Mouse (Mus musculus) heart, embryonic 16.5 days (tissue): ENCODE measurements around the gene Arl15. TPM values are rescaled to one million over a fixed set of nuclear protein-coding genes. Genes with fewer than 3 reads are reported as not detected.
"Not testable (repeated sequence)": the region's sequence is repeated elsewhere in the genome, so short reads cannot be mapped to it uniquely, and the experiment has no call there.

Source experiments
- ATAC-seq: fragments of 200-750 bp; cut with Nextera tagmentation; replicated peaks from 2 replicates; pipeline ENCODE4 v1.8.0; 2017; ENCODE audit warnings: moderate number of reproducible peaks; ENCODE audit not compliant: insufficient read depth, low FRiP score; ENCODE audit errors: extremely low read depth
- H3K27ac ChIP-seq: fragments of 300-500 bp; sonication (generic); 2 replicates; pipeline ENCODE4 v1.5.1; 2014; ENCODE audit warnings: mild to moderate bottlenecking, low read length, control low read depth, moderate library complexity
- H3K27me3 ChIP-seq: fragments of 300-500 bp; sonication (generic); 2 replicates; pipeline ENCODE4 v1.6.1; 2014; ENCODE audit warnings: low read length, mixed read lengths; ENCODE audit not compliant: control insufficient read depth, insufficient read depth
- H3K36me3 ChIP-seq: fragments of 300-500 bp; sonication (generic); 2 replicates; pipeline ENCODE4 v1.6.1; 2014; ENCODE audit not compliant: control insufficient read depth, insufficient read depth
- H3K4me1 ChIP-seq: fragments of 300-500 bp; sonication (generic); 2 replicates; pipeline ENCODE4 v1.6.1; 2014; ENCODE audit warnings: low read length, mixed read lengths; ENCODE audit not compliant: control insufficient read depth, insufficient read depth
- H3K4me2 ChIP-seq: fragments of 300-500 bp; sonication (generic); 2 replicates; pipeline ENCODE4 v1.6.1; 2014; ENCODE audit warnings: low read depth, mild to moderate bottlenecking, control low read depth, low read length
- H3K4me3 ChIP-seq: fragments of 300-500 bp; sonication (generic); 2 replicates; pipeline ENCODE4 v1.5.1; 2014; ENCODE audit warnings: mild to moderate bottlenecking, control low read depth, low read length
- H3K9ac ChIP-seq: fragments of 300-500 bp; sonication (generic); 2 replicates; pipeline ENCODE4 v1.6.1; 2014; ENCODE audit warnings: low read length, control low read depth
- H3K9me3 ChIP-seq: fragments of 300-500 bp; sonication (generic); replicated peaks from 2 replicates; pipeline ENCODE4 v1.6.1; 2016; ENCODE audit warnings: low read length; ENCODE audit not compliant: control insufficient read depth
- WGBS: fragments of 180-500 bp; shearing (Covaris S2); extraction: QIAGEN DNeasy Blood & Tissue Kit; methylation state at CpG from one replicate; pipeline ENCODE4 v1.1.7; 2014; 5-methylcytosine and 5-hydroxymethylcytosine counted together
- polyA plus RNA-seq: library from polyadenylated mRNA; unstranded; fragments of >200 nt; fragmentation: Nextera tagmentation; extraction: Ambion mirVana; gene quantifications from 2 replicates; pipeline ENCODE4 v1.2.1, GENCODE M21; 2015

Arl15 gene
- polyA plus RNA-seq, 1 experiment from 2014 or later, result 8.8 TPM

- H3K9ac ChIP-seq, result no peak overlapping the region
- H3K27ac ChIP-seq, result no peak overlapping the region
- H3K4me1 ChIP-seq, result no peaks in the 10 kb centered on the region
- no peaks in the 10 kb centered on the region for H3K27me3 ChIP-seq
- WGBS, result 67% methylated on average over 3 of the region's 3 CpGs
- no peak overlapping the region for H3K4me2 ChIP-seq
- H3K9me3 ChIP-seq, result no peaks in the 10 kb centered on the region
- no peaks in the 10 kb centered on the region for H3K36me3 ChIP-seq
- no peak for ATAC-seq
- no peak overlapping the region for H3K4me3 ChIP-seq
Measured at GRCm38 (mm10) chr13:113769829-113770228, 24.5 kb upstream of the Arl15 start.

GRCm38 (mm10) chr13:113770340-113770739, 24.0 kb upstream of the Arl15 start:
- Histone ChIP-seq H3K27me3 (no peaks in the 10 kb centered on the region), H3K36me3 (no peaks in the 10 kb centered on the region), H3K4me3 (no peak overlapping the region), H3K4me2 (no peak overlapping the region), H3K27ac (no peak overlapping the region), H3K4me1 (no peaks in the 10 kb centered on the region), H3K9me3 (no peaks in the 10 kb centered on the region), H3K9ac (no peak overlapping the region)
- 94% methylated on average over 5 of the region's 5 CpGs for WGBS
- ATAC-seq, result no peak

DNA sequence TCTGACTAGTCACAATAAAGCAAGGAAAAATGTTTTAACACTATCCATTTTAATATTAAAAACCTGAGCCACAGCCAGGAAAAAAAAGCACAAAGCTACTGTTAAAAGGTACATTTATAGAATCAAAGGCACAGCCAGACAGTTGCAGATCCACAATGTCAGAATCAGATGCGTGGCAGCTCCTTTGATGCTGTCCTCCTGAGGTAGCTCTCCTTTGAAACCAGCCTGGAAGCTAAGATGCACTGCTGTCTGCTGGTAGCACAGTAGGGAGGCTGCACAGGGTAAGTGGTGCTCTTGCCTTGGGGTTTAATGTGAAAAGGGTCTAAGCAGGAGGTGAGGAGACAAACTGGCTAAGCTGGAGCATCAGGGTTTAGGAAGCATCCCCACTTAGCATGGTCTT, 23.0 kb upstream of the Arl15 start:
- Histone ChIP-seq H3K4me3 (no peak overlapping the region), H3K9me3 (no peaks in the 10 kb centered on the region), H3K4me1 (no peaks in the 10 kb centered on the region), H3K9ac (no peak overlapping the region), H3K4me2 (no peak overlapping the region), H3K36me3 (no peaks in the 10 kb centered on the region), H3K27ac (no peak overlapping the region), H3K27me3 (no peaks in the 10 kb centered on the region)
- ATAC-seq, result no peak
- 53% methylated on average over 1 of the region's 1 CpGs for WGBS

GRCm38 (mm10) chr13:113774799-113775198, 19.5 kb upstream of the Arl15 start:
- no peak overlapping the region for H3K4me2 ChIP-seq
- ATAC-seq, result no peak
- no peak overlapping the region for H3K4me3 ChIP-seq
- H3K4me1 ChIP-seq, result no peaks in the 10 kb centered on the region
- H3K9me3 ChIP-seq, result no peaks in the 10 kb centered on the region
- H3K36me3 ChIP-seq, result no peaks in the 10 kb centered on the region
- no peaks in the 10 kb centered on the region for H3K27me3 ChIP-seq
- no peak overlapping the region for H3K9ac ChIP-seq
- 87% methylated on average over 8 of the region's 8 CpGs for WGBS
- no peak overlapping the region for H3K27ac ChIP-seq

GRCm38 (mm10) chr13:113775244-113776140, 18.8 kb upstream of the Arl15 start:
- Histone ChIP-seq H3K9me3 (no peaks in the 10 kb centered on the region), H3K27ac (no peak overlapping the region), H3K4me2 (no peak overlapping the region), H3K4me1 (no peaks in the 10 kb centered on the region), H3K9ac (no peak overlapping the region), H3K4me3 (no peak overlapping the region), H3K27me3 (no peaks in the 10 kb centered on the region), H3K36me3 (no peaks in the 10 kb centered on the region)
- 72% methylated on average over 10 of the region's 10 CpGs for WGBS
- no peak for ATAC-seq

DNA sequence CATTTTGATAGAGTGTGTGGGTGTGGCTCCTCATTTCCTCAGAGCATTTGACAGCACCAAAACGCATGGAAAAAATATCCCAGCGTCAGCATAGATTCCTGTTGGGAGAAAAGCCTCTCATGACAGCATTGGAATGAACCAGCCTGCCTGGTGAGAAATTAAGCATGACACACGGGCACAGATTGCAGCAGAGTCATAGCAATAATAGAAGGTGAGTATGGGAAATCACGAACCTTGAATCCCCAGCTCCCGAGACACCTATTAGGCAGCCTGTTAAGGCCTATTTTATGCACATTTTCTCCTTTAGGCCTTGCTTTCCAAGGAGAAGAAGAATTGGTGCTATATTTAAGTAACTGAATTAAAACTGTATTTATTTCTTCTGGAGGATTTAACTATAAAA, 8.5 kb upstream of the Arl15 start:
- Histone ChIP-seq H3K9ac (no peak overlapping the region), H3K9me3 (no peaks in the 10 kb centered on the region), H3K4me3 (no peak overlapping the region), H3K27me3 (no peaks in the 10 kb centered on the region), H3K4me2 (no peak overlapping the region), H3K36me3 (no peaks in the 10 kb centered on the region), H3K27ac (no peak overlapping the region), H3K4me1 (no peaks in the 10 kb centered on the region)
- WGBS, result 75% methylated on average over 5 of the region's 5 CpGs
- ATAC-seq, result no peak

- Histone ChIP-seq H3K27me3 (no peaks in the 10 kb centered on the region), H3K36me3 (no peaks in the 10 kb centered on the region), H3K9ac (no peak overlapping the region), H3K4me2 (no peak overlapping the region), H3K27ac (no peak overlapping the region), H3K4me1 (no peaks in the 10 kb centered on the region), H3K4me3 (no peak overlapping the region), H3K9me3 (no peaks in the 10 kb centered on the region)
- WGBS, result 69% methylated on average over 8 of the region's 8 CpGs
- ATAC-seq, result no peak
Measured at GRCm38 (mm10) chr13:113787136-113787535, 7.2 kb upstream of the Arl15 start.

GRCm38 (mm10) chr13:113790016-113790415, 4.3 kb upstream of the Arl15 start:
- H3K4me1 ChIP-seq, ATAC-seq, H3K36me3 ChIP-seq, H3K4me2 ChIP-seq, H3K27ac ChIP-seq, H3K4me3 ChIP-seq, H3K9me3 ChIP-seq, H3K9ac ChIP-seq, H3K27me3 ChIP-seq: not testable (repeated sequence)
- WGBS, result 90% methylated on average over 1 of the region's 3 CpGs

DNA sequence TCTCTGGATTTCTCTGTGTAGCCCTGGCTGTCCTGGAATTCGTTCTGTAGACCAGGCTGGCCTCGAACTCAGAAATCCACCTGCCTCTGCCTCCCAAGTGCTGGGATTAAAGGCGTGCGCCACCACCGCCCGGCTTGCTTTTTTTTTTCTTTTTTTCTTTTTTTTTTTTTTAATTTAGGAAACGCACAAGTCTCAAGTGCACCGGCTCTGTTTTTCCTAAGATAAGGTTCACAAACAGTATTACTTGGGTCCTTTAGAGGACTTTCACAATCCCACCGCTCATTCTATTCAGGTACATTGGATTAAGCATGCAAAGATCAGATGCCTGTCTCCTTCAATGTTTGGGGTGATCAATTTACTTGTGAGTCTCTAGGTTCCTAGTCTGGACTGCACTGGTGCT, 668 bp upstream of the Arl15 start:
- WGBS, result 66% methylated on average over 9 of the region's 9 CpGs
- peak overlapping the region; percentile 65 for H3K4me2 ChIP-seq
- peak overlapping the region; percentile 77 for H3K27ac ChIP-seq
- peak overlapping the region; percentile 82 for H3K9ac ChIP-seq
- no peaks in the 10 kb centered on the region for H3K27me3 ChIP-seq
- no peaks in the 10 kb centered on the region for H3K9me3 ChIP-seq
- no peaks in the 10 kb centered on the region for H3K36me3 ChIP-seq
- H3K4me3 ChIP-seq, result peak overlapping the region; percentile 89
- peaks cover 21% of the 10 kb centered on the region for H3K4me1 ChIP-seq
- no peak for ATAC-seq
